Mouse (Mus musculus) C2C12 (cell line): ENCODE measurements around the gene Serpinf1. TPM values are rescaled to one million over a fixed set of nuclear protein-coding genes. Genes with fewer than 3 reads are reported as not detected.

Experiments used
- H3K27me3 ChIP-seq: one replicate; pipeline ENCODE4 v1.6.1; 2011; ENCODE audit not compliant: control insufficient read depth, insufficient read depth, insufficient read length
- H3K36me3 ChIP-seq: one replicate; pipeline ENCODE4 v1.6.1; 2011; ENCODE audit not compliant: control insufficient read depth, insufficient read depth
- H3K4me3 ChIP-seq: one replicate; pipeline ENCODE4 v1.5.1; 2011; ENCODE audit warnings: mild to moderate bottlenecking, control low read depth; ENCODE audit not compliant: poor library complexity, insufficient read depth, severe bottlenecking
- H3K79me2 ChIP-seq: one replicate; pipeline ENCODE4 v1.6.1; 2011; ENCODE audit not compliant: control insufficient read depth, insufficient read depth
- H3K79me3 ChIP-seq: one replicate; pipeline ENCODE4 v1.6.1; 2011; ENCODE audit warnings: low read depth, control low read depth
- H3ac ChIP-seq: one replicate; pipeline ENCODE3; 2011; ENCODE audit warnings: low read depth; ENCODE audit not compliant: control insufficient read depth, insufficient read length
- CEBPB ChIP-seq: IDR thresholded peaks from one replicate; pipeline ENCODE4 v1.6.1; 2011; ENCODE audit warnings: low read depth, mild to moderate bottlenecking, control low read depth, moderate library complexity
- CTCF ChIP-seq: IDR thresholded peaks from one replicate; pipeline ENCODE4 v1.5.1; 2011; ENCODE audit not compliant: control insufficient read depth, insufficient read depth, insufficient read length
- FOSL1 ChIP-seq: IDR thresholded peaks from one replicate; pipeline ENCODE4 v1.8.0; 2011; ENCODE audit warnings: mild to moderate bottlenecking, low read length; ENCODE audit not compliant: poor library complexity, insufficient read depth, severe bottlenecking
- MAX ChIP-seq: IDR thresholded peaks from one replicate; pipeline ENCODE4 v1.6.1; 2011; ENCODE audit warnings: mild to moderate bottlenecking, control low read depth
- MYOD1 ChIP-seq: IDR thresholded peaks from one replicate; pipeline ENCODE4 v1.6.1; 2011; ENCODE audit warnings: low read depth; ENCODE audit not compliant: control insufficient read depth, insufficient read length
- MYOG ChIP-seq: IDR thresholded peaks from one replicate; pipeline ENCODE4 v1.6.1; 2011; ENCODE audit not compliant: control insufficient read depth, insufficient read length; ENCODE audit errors: extremely low read depth
- USF1 ChIP-seq: IDR thresholded peaks from one replicate; pipeline ENCODE4 v1.6.1; 2011; ENCODE audit warnings: low read depth, mild to moderate bottlenecking, control low read depth, moderate library complexity
- polyA plus RNA-seq: library from polyadenylated mRNA; unstranded; fragments of >200 nt; fragmentation: generic; extraction: Trizol; gene quantifications from one replicate; pipeline ENCODE4 v1.2.1, GENCODE M21; 2012; ENCODE audit warnings: missing spikeins

Gene Serpinf1
- polyA plus RNA-seq, 1 experiment = 1,152 TPM

GRCm38 (mm10) chr11:75404801-75405200 lies 17.7 kb downstream of the Serpinf1 start:
- Histone ChIP-seq H3K79me2 (peaks cover 21% of the 10 kb centered on the region), H3K36me3 (peaks cover 28% of the 10 kb centered on the region), H3ac (peak overlapping the region; percentile 34), H3K4me3 (no peak overlapping the region), H3K79me3 (peaks cover 2% of the 10 kb centered on the region), H3K27me3 (no peaks in the 10 kb centered on the region)
- TF ChIP-seq FOSL1 = no peak
- no peak for TF ChIP-seq CEBPB
- TF ChIP-seq MYOG = no peak

GRCm38 (mm10) chr11:75403301-75404052 lies 19.0 kb downstream of the Serpinf1 start:
- peaks cover 21% of the 10 kb centered on the region for H3K79me2 ChIP-seq
- TF ChIP-seq MYOG = no peak
- TF ChIP-seq MAX = peak; percentile 25
- TF ChIP-seq FOSL1 = peak; percentile 33
- no peak for TF ChIP-seq USF1
- no peak for TF ChIP-seq MYOD1
- peak overlapping the region; percentile 24 for H3ac ChIP-seq
- peaks cover 21% of the 10 kb centered on the region for H3K36me3 ChIP-seq
- H3K79me3 ChIP-seq = peaks cover 2% of the 10 kb centered on the region
- H3K4me3 ChIP-seq = no peak overlapping the region
- no peaks in the 10 kb centered on the region for H3K27me3 ChIP-seq

GRCm38 (mm10) chr11:75402271-75402690 lies 20.2 kb downstream of the Serpinf1 start:
- Histone ChIP-seq H3K4me3 (no peak overlapping the region), H3K79me3 (peaks cover 2% of the 10 kb centered on the region), H3ac (peak overlapping the region; percentile 27)

GRCm38 (mm10) chr11:75400099-75400498 lies 22.4 kb downstream of the Serpinf1 start:
- Histone ChIP-seq H3K4me3 (peak overlapping the region; percentile 31), H3K27me3 (no peaks in the 10 kb centered on the region), H3K79me3 (peaks cover 2% of the 10 kb centered on the region), H3K79me2 (peaks cover 21% of the 10 kb centered on the region), H3K36me3 (peaks cover 16% of the 10 kb centered on the region), H3ac (peak overlapping the region; percentile 78)
- TF ChIP-seq MYOG (no peak), MAX (peak; percentile 52), FOSL1 (no peak), MYOD1 (peak; percentile 73), USF1 (peak; percentile 98)

More at GRCm38 (mm10) chr11:75402271-75402690, 20.2 kb downstream of the Serpinf1 start:
- Histone ChIP-seq H3K36me3 (peaks cover 21% of the 10 kb centered on the region), H3K27me3 (no peaks in the 10 kb centered on the region), H3K79me2 (peaks cover 21% of the 10 kb centered on the region)
- TF ChIP-seq MYOD1 (peak; percentile 74), CTCF (peak; percentile 10), FOSL1 (no peak)

- Histone ChIP-seq H3K36me3 (peaks cover 10% of the 10 kb centered on the region), H3K79me3 (no peaks in the 10 kb centered on the region), H3K4me3 (no peak overlapping the region), H3ac (peak overlapping the region; percentile 48), H3K79me2 (peaks cover 16% of the 10 kb centered on the region), H3K27me3 (no peaks in the 10 kb centered on the region)
- TF ChIP-seq USF1 = no peak
- no peak for TF ChIP-seq CEBPB
- TF ChIP-seq CTCF = no peak
- TF ChIP-seq MAX = peak; percentile 75
- peak; percentile 95 for TF ChIP-seq FOSL1
- TF ChIP-seq MYOD1 = peak; percentile 94
- TF ChIP-seq MYOG = no peak
Measured at GRCm38 (mm10) chr11:75399411-75399841, 23.1 kb downstream of the Serpinf1 start.

GRCm38 (mm10) chr11:75397452-75397851 lies 25.0 kb downstream of the Serpinf1 start:
- Histone ChIP-seq H3K27me3 (no peaks in the 10 kb centered on the region), H3K4me3 (no peak overlapping the region)
- TF ChIP-seq CEBPB (no peak), MAX (no peak), CTCF (no peak), FOSL1 (no peak), USF1 (no peak), MYOD1 (no peak), MYOG (no peak)

More at GRCm38 (mm10) chr11:75397452-75397851, 25.0 kb downstream of the Serpinf1 start:
- H3ac ChIP-seq = no peak overlapping the region
- no peaks in the 10 kb centered on the region for H3K36me3 ChIP-seq
- H3K79me3 ChIP-seq = no peaks in the 10 kb centered on the region
- peaks cover 15% of the 10 kb centered on the region for H3K79me2 ChIP-seq
